Mouse (Mus musculus) hindbrain, embryonic 11.5 days (tissue): Measurements from ENCODE around the gene Camk1. TPM values are rescaled to one million over a fixed set of nuclear protein-coding genes. Genes with fewer than 3 reads are reported as not detected.
A peak's percentile ranks its signal among the peaks of the same experiment; 100 is the strongest.
"Not testable (repeated sequence)": the region's sequence is repeated elsewhere in the genome, so short reads cannot be mapped to it uniquely, and the experiment has no call there.

Source experiments
- ATAC-seq: fragments of 200-750 bp; cut with Nextera tagmentation; 2 replicates; pipeline ENCODE4 v1.8.0; 2017; ENCODE audit warnings: mild to moderate bottlenecking, moderate TSS enrichment, moderate library complexity; ENCODE audit not compliant: low FRiP score
- DNase-seq: peaks from one replicate; pipeline ENCODE4 v3.0.0-alpha.2; 2015; ENCODE audit warnings: low spot score
- H3K27ac ChIP-seq: fragments of 300-500 bp; sonication (generic); 2 replicates; pipeline ENCODE4 v1.5.1; 2014; ENCODE audit warnings: mild to moderate bottlenecking, low read depth, low read length
- H3K27me3 ChIP-seq: fragments of 300-500 bp; sonication (generic); 2 replicates; pipeline ENCODE4 v1.6.1; 2014; ENCODE audit warnings: mild to moderate bottlenecking, low read length, moderate library complexity, mixed read lengths; ENCODE audit not compliant: control insufficient read depth, insufficient read depth
- H3K36me3 ChIP-seq: fragments of 300-500 bp; sonication (generic); 2 replicates; pipeline ENCODE4 v1.6.1; 2014; ENCODE audit warnings: mild to moderate bottlenecking, low read length, moderate library complexity, mixed read lengths; ENCODE audit not compliant: control insufficient read depth, insufficient read depth
- H3K4me1 ChIP-seq: fragments of 300-500 bp; sonication (generic); replicated peaks from 2 replicates; pipeline ENCODE4 v1.6.1; 2014; ENCODE audit warnings: low read length, mixed read lengths; ENCODE audit not compliant: control insufficient read depth, insufficient read depth
- H3K4me2 ChIP-seq: fragments of 300-500 bp; sonication (generic); replicated peaks from 2 replicates; pipeline ENCODE4 v1.6.1; 2014; ENCODE audit warnings: mild to moderate bottlenecking, low read depth, low read length
- H3K4me3 ChIP-seq: fragments of 300-500 bp; sonication (generic); 2 replicates; pipeline ENCODE4 v1.5.1; 2014; ENCODE audit warnings: low read depth, low read length
- H3K9ac ChIP-seq: fragments of 300-500 bp; sonication (generic); 2 replicates; pipeline ENCODE4 v1.6.1; 2014; ENCODE audit warnings: low read depth, low read length
- H3K9me3 ChIP-seq: fragments of 300-500 bp; sonication (generic); 2 replicates; pipeline ENCODE4 v1.6.1; 2016; ENCODE audit warnings: low read length; ENCODE audit not compliant: control insufficient read depth
- WGBS: fragments of 180-500 bp; shearing (Covaris S2); extraction: QIAGEN DNeasy Blood & Tissue Kit; methylation state at CpG from one replicate; pipeline ENCODE4 v1.1.7; 2014; 5-methylcytosine and 5-hydroxymethylcytosine counted together
- polyA plus RNA-seq: library from polyadenylated mRNA; unstranded; fragments of >200 nt; fragmentation: Nextera tagmentation; extraction: Ambion mirVana; gene quantifications from 2 replicates; pipeline ENCODE4 v1.2.1, GENCODE M21; 2014

Camk1 gene
- polyA plus RNA-seq, 1 experiment from 2014 or later = 57.7 TPM

DNA sequence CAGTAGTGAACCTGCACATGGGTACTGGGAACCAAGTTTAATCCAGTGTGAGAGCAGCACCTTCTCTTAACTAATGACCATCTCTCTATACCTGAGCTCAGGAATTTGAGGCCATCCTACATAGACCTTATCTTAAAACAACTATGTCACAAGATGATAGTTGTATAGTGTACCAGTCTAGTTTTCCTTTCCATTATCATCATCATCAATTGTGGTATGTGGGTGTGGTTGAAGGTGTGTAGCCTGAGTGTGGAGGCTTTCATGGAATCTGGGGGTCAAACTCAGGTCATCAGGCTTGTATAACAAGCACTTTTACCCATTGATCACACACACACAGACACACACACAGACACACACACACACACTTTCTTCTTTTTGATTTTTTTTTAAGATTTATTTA, 6.8 kb upstream of the Camk1 start:
- no peaks in the 10 kb centered on the region for H3K27me3 ChIP-seq
- H3K4me2 ChIP-seq = no peak overlapping the region
- H3K4me1 ChIP-seq = no peaks in the 10 kb centered on the region
- no peaks in the 10 kb centered on the region for H3K36me3 ChIP-seq
- no peak overlapping the region for H3K9ac ChIP-seq
- H3K9me3 ChIP-seq = no peaks in the 10 kb centered on the region
- ATAC-seq (no peak), DNase-seq (no peak)
- no peak overlapping the region for H3K27ac ChIP-seq
- H3K4me3 ChIP-seq = no peak overlapping the region

DNA sequence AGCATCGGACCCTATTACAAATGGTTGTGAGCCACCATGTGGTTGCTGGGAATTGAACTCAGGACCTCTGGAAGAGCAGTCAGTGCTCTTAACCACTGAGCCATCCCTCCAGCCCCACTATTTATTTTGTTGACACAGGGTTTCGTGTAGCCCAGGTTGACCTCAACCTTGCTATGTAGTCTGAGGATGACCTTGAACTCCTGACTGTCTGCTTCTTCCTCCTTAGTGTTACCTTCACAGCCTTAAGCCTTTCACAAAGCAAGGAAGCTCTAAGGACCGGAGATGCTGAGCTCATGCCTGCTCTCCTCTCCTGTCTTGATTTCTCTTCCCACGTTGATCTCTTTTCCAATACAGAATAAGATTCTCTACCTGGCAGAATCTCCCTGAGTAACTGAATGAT, 3.1 kb upstream of the Camk1 start:
- no peaks in the 10 kb centered on the region for H3K4me1 ChIP-seq
- H3K27me3 ChIP-seq = no peaks in the 10 kb centered on the region
- no peaks in the 10 kb centered on the region for H3K36me3 ChIP-seq
- no peak overlapping the region for H3K9ac ChIP-seq
- DNase-seq (no peak), ATAC-seq (no peak)
- H3K4me2 ChIP-seq = no peak overlapping the region
- H3K27ac ChIP-seq = no peak overlapping the region
- WGBS = 89% methylated on average over 4 of the region's 4 CpGs
- H3K4me3 ChIP-seq = no peak overlapping the region
- no peaks in the 10 kb centered on the region for H3K9me3 ChIP-seq

DNA sequence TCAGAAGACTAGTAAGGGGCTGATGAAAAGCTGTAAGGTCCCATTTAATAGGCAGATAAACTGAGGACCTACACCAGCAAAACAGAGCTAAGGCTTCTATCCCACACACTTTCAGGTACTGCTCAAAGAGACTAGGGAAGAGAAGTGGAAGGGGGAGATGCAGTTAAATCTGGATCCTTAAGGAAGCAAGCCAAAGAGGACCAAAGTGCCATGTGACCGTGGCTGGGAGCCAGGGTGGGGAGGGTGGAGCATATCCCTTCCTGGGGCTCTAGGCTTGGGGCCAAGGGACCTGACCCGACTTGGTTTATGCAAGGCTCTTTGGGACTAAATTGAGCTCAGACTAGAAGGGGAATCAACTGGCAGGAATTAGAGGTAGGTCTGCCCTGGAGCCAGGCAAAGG, 537 bp upstream of the Camk1 start:
- Histone ChIP-seq H3K4me2 (no peak overlapping the region), H3K9ac (no peak overlapping the region), H3K4me1 (no peaks in the 10 kb centered on the region), H3K9me3 (no peaks in the 10 kb centered on the region), H3K4me3 (no peak overlapping the region), H3K27ac (no peak overlapping the region), H3K36me3 (no peaks in the 10 kb centered on the region), H3K27me3 (no peaks in the 10 kb centered on the region)
- DNase-seq (no peak), ATAC-seq (peak; percentile 3; the same call in 1 of the 2 replicates)
- 78% methylated on average over 2 of the region's 2 CpGs for WGBS

DNA sequence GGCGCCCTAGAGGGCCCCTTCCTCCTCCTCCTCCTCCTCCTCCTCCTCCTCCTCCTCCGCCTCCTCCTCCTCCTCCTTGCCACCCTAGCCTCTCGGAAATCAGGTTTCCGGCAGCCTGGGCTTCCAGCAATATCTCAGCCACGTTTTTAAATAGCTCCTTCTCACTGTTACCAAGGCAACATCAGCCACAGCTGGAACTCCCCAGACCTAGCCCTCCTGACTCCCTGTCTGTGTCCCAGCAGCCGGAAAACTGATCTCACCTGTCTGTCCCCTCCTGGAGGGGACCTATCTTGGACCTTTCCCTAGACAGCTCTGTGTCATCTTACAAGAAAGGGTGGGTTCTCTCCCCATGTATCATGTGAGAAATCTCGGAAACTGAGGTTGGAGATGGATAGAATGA, 1.5 kb downstream of the Camk1 start:
- Histone ChIP-seq H3K4me1 (no peaks in the 10 kb centered on the region), H3K4me2 (no peak overlapping the region), H3K9me3 (no peaks in the 10 kb centered on the region), H3K9ac (no peak overlapping the region), H3K27ac (no peak overlapping the region), H3K4me3 (no peak overlapping the region), H3K36me3 (no peaks in the 10 kb centered on the region), H3K27me3 (no peaks in the 10 kb centered on the region)
- DNase-seq = no peak
- no peak for ATAC-seq
- 52% methylated on average over 4 of the region's 7 CpGs for WGBS

DNA sequence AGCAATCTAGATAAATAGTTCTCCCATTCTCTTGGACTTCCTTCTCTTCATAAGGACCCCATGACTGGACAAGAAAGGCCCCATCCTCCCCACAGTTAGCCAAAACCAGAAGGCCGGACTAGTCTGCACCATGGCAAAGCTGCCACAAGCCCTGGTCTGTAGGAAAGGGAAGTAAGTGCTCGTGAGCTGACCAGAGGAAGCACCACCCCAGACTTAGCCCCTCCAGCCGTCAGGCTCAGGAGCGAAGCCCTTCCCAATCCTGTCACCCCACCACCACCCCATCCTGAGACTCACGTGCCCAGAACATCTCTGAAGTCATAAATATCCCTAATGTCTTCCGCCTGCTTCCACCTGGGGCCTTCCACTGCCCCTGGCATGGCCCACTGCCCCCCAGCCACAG, 2.2 kb downstream of the Camk1 start:
- no peak for DNase-seq
- Histone ChIP-seq H3K27me3 (no peaks in the 10 kb centered on the region), H3K27ac (no peak overlapping the region), H3K9me3 (no peaks in the 10 kb centered on the region), H3K4me1 (no peaks in the 10 kb centered on the region), H3K9ac (no peak overlapping the region), H3K36me3 (no peaks in the 10 kb centered on the region), H3K4me3 (no peak overlapping the region), H3K4me2 (no peak overlapping the region)
- 85% methylated on average over 6 of the region's 6 CpGs for WGBS
- no peak for ATAC-seq

DNA sequence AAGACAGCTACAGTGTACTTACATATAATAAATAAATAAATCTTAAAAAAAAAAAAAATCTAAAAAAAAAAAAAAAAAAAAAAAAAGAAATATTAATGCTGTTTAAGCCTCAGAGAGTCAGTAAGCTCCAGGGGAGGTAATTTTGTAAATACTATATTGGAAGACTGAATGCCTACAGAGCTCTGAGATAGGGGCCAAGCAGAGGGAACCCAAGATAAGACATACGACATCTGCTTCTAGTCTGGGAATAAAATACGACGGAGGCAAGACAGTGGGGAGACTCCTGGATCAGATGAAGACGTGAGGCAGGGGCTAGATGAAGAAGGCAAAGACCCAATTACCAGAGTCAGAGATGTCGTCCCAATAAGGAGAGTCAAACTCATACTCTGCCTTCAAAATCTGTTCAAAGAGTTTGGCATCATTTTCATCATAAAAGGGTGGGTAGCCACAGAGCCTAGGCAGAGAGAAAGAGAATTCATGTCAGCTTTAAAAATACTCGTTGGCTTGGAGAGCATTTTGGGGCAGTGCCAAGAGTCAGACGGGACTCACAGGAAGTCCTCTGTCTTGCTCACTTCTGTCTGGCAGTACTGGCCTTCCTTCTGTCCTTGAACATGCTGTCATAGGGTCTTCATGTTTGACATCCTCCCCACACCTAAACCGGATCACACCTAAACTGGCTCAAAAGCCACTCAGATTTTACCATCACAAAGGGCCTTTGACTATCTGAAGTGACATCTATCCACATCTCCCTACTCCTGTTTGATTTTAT, 6.7 kb downstream of the Camk1 start:
- WGBS = 80% methylated on average over 8 of the region's 8 CpGs
- Histone ChIP-seq H3K4me3 (no peak overlapping the region), H3K27ac (no peak overlapping the region), H3K9me3 (no peaks in the 10 kb centered on the region), H3K4me2 (no peak overlapping the region), H3K36me3 (0 out of 2 replicates have a peak, but pooled peaks cover 3% of the 10 kb centered on the region), H3K9ac (no peak overlapping the region), H3K27me3 (no peaks in the 10 kb centered on the region), H3K4me1 (no peaks in the 10 kb centered on the region)
- DNase-seq (no peak), ATAC-seq (no peak)

DNA sequence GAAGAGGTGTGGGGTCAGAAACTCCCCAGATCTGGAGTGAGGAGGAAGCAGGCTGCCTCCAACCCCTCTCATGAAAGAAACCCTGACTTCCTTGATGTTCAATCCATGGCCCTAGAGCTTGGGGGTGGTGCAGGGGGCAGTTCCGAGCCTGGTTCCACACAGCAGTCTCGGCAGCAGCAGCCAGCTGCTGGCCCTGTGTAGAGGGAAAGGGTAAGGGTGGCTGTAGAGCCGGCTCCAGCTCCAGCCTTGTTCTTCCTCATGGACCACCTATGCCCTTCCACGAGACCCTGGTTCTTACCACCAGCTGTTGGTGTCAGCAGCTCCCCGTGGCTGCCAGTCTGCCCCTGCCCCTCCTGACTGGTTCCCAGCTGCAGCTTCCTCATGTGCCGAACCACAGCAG, 9.6 kb downstream of the Camk1 start:
- no peak overlapping the region for H3K27ac ChIP-seq
- no peaks in the 10 kb centered on the region for H3K4me1 ChIP-seq
- ATAC-seq = no peak
- no peak overlapping the region for H3K4me2 ChIP-seq
- no peaks in the 10 kb centered on the region for H3K9me3 ChIP-seq
- DNase-seq = no peak
- 0 out of 2 replicates have a peak, but pooled peaks cover 3% of the 10 kb centered on the region for H3K36me3 ChIP-seq
- H3K9ac ChIP-seq = no peak overlapping the region
- WGBS = 81% methylated on average over 6 of the region's 6 CpGs
- H3K4me3 ChIP-seq = no peak overlapping the region
- H3K27me3 ChIP-seq = no peaks in the 10 kb centered on the region

DNA sequence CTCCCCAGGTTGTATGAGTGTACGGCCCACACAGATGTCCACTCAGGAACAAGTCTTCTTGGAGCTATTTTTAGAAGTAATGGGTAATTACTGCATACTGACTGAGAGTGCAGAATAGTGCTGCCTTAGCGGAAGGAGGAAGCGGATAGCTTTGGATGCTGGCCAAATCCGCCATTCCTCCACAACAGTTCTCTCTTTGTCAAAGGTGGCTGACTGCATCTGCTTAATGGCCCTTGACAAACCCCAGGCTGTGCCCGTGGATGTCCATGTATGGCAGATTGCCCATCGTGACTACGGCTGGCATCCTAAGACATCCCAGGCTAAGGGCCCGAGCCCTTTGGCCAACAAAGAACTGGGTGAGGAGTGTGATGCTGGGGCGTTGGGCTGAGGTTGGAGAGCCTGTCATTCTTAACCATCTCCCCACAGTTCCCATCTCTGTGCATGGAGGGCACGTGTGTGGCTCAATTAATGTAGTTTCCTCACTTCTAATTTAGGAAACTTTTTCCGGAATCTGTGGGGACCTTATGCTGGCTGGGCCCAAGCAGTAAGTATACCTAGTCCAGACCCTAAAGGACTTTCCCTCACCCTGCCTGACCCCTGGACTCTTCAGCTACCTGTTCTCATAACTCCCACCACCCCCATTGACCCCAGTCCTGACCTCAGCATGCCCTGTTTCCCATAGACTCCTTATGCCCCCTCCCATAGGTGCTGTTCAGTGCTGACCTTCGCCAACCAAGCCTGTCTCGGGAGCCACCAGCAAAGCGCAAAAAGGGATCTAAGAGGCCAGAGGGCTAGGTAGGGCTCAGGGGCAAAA, 10.4 kb downstream of the Camk1 start:
- H3K4me1 ChIP-seq = no peaks in the 10 kb centered on the region
- no peak for DNase-seq
- 0 out of 2 replicates have a peak, but pooled peaks cover 3% of the 10 kb centered on the region for H3K36me3 ChIP-seq

DNA sequence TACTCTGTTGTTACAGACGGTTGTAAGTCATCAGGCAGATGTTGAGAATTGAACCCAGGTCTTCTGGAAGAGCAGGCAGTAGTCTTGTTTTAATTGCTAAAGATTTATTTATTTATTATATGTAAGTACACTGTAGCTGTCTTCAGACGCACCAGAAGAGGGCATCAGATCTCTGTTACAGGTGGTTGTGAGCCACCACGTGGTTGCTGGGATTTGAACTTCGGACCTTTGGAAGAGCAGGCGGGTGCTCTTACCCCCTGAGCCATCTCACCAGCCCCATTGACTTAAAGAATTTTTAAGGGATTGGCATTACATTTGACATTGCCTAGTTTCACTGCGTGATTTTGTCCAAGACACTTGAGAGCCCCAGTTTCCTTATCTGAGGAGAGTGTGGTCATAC, 11.1 kb downstream of the Camk1 start:
- ATAC-seq, H3K27me3 ChIP-seq, H3K36me3 ChIP-seq, H3K4me2 ChIP-seq, H3K9me3 ChIP-seq, H3K4me1 ChIP-seq, H3K27ac ChIP-seq, H3K9ac ChIP-seq, H3K4me3 ChIP-seq, DNase-seq: not testable (repeated sequence)
- 70% methylated on average over 6 of the region's 6 CpGs for WGBS

More for the DNA sequence above, 10.4 kb downstream of the Camk1 start:
- 87% methylated on average over 14 of the region's 14 CpGs for WGBS
- H3K27ac ChIP-seq = no peak overlapping the region
- ATAC-seq = peak; percentile 22; the same call in 1 of the 2 replicates
- no peak overlapping the region for H3K4me3 ChIP-seq
- H3K27me3 ChIP-seq = no peaks in the 10 kb centered on the region
- H3K4me2 ChIP-seq = no peak overlapping the region
- H3K9ac ChIP-seq = no peak overlapping the region
- no peaks in the 10 kb centered on the region for H3K9me3 ChIP-seq
